Mouse (Mus musculus): ENCODE results near the gene Cul4a. TPM values are rescaled to one million over a fixed set of nuclear protein-coding genes. Genes with fewer than 3 reads are reported as not detected.

Cul4a gene
- 53.5 and 54.3 TPM in 2 replicates for polyA plus RNA-seq (2015; fragmentation: Nextera tagmentation; extraction: Ambion mirVana)

DNA sequence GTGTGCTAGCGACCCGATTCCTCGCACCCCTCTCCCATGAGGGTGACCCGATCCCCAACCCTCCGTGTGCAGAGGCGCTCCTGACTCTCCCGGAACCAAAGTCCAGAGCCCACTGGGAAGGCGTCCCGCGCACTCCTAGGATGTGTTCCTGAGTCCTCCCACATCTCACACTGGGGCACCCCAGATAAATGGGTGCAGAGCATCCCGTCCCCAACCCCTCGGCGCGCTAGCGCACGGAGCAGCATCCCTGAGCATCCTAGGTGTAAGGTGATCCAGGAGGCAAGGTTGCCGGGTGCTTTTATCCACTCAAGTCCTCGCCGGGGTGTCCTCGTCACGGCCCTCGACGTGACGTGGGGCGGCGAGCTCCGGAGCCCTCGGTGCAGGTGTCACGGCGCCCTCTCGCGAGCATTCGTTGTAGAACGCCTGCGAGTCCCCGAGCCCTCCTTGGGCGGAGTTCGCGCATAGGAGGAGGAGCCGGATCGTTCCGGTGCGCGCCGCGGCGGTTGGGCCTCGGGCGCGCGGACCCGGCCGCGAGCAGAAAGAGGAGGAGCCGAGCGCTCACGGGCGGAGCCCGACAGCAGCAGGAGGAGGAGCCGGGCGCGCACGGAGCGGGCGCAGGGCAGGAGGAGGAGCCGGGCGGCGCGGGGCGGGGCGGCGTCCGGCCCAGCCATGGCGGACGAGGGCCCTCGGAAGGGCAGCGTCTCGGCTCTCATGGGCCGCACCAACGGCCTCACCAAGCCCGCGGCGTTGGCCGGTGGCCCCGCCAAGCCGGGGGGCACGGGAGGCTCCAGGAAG is at the start of gene Cul4a, which contains the start of gene Pcid2:
Gene Cul4a (plus strand): TSS at position 535 of the 795 bp plus-strand sequence.
Gene Pcid2 (minus strand): TSS at position 373 of the 795 bp plus-strand sequence.

GRCm38 (mm10) chr8:13060441-13061150 is 44.8 kb upstream of the Cul4a start, which contains the start of gene Proz:
Proz (plus strand) TSS chr8:13060914.

GRCm38 (mm10) chr8:13158718-13159376 is 53.4 kb downstream of the Cul4a start, which contains the start of gene Lamp1:
Lamp1 (plus strand) TSS chr8:13159161.

MicroRNAs encoded within 50 kb of the gene (microRNA counts, 519-probe panel; counts per million panel counts)
- microRNA mmu-miR-1968 = 40.5 counts per million

Small RNA genes within 50 kb of the gene (microRNA-seq; reads per million reads assigned to microRNA genes)
- gene Mir1968 (16.5 reads per million, percentile 24 among the genes with 10 or more reads in this experiment), gene Mir7065 (not detected)

Other genes with a start within 250 kb of the Cul4a start
- gene Mcf2l, start 231.8 kb upstream of the Cul4a start, polyA plus RNA-seq (2015; fragmentation: Nextera tagmentation; extraction: Ambion mirVana) = 78.7 and 91.1 TPM in 2 replicates
- 0.08 and 0.11 TPM in 2 replicates for gene F7, start 79.6 kb upstream of the Cul4a start, polyA plus RNA-seq (2015; fragmentation: Nextera tagmentation; extraction: Ambion mirVana)
- gene F10, start 68.3 kb upstream of the Cul4a start, polyA plus RNA-seq (2015; fragmentation: Nextera tagmentation; extraction: Ambion mirVana) = 0.10 and 0.17 TPM in 2 replicates
- gene Proz, start 44.7 kb upstream of the Cul4a start, polyA plus RNA-seq (2015; fragmentation: Nextera tagmentation; extraction: Ambion mirVana) = 0.48 and 0.65 TPM in 2 replicates
- gene Pcid2, start 162 bp upstream of the Cul4a start, polyA plus RNA-seq (2015; fragmentation: Nextera tagmentation; extraction: Ambion mirVana) = 25.8 and 28.4 TPM in 2 replicates
- gene Lamp1, start 53.5 kb downstream of the Cul4a start, polyA plus RNA-seq (2015; fragmentation: Nextera tagmentation; extraction: Ambion mirVana) = 395 and 409 TPM in 2 replicates
- 19.1 and 19.8 TPM in 2 replicates for gene Grtp1, start 95.0 kb downstream of the Cul4a start, polyA plus RNA-seq (2015; fragmentation: Nextera tagmentation; extraction: Ambion mirVana)
- 0.48 and 1.1 TPM in 2 replicates for gene Adprhl1, start 148.5 kb downstream of the Cul4a start, polyA plus RNA-seq (2015; fragmentation: Nextera tagmentation; extraction: Ambion mirVana)
- 24.0 and 28.9 TPM in 2 replicates for gene Dcun1d2, start 182.5 kb downstream of the Cul4a start, polyA plus RNA-seq (2015; fragmentation: Nextera tagmentation; extraction: Ambion mirVana)
- 38.1 and 38.7 TPM in 2 replicates for gene Tmco3, start 182.6 kb downstream of the Cul4a start, polyA plus RNA-seq (2015; fragmentation: Nextera tagmentation; extraction: Ambion mirVana)
- gene Tfdp1, start 233.1 kb downstream of the Cul4a start, polyA plus RNA-seq (2015; fragmentation: Nextera tagmentation; extraction: Ambion mirVana) = 73.7 TPM in 2 replicates